Mouse (Mus musculus) spleen, adult 2 months (tissue): ENCODE measurements around the gene Olfm4.

Experiments
- CTCF ChIP-seq: fragments of 200-500 bp; IDR thresholded peaks from 2 replicates; pipeline ENCODE4 v1.5.1; 2011; ENCODE audit warnings: mild to moderate bottlenecking, inconsistent platforms; ENCODE audit not compliant: insufficient read depth, insufficient read length, insufficient replicate concordance; ENCODE audit errors: extremely low read depth
- POLR2A ChIP-seq: fragments of 200-500 bp; IDR thresholded peaks from 2 replicates; pipeline ENCODE4 v1.6.1; 2011; ENCODE audit warnings: low read depth, low read length, inconsistent platforms

GRCm38 (mm10) chr14:79945876-79946275 lies 38.0 kb upstream of the Olfm4 start:
- TF ChIP-seq CTCF (no peak), POLR2A (no peak)
